Mouse (Mus musculus) brown adipose tissue, adult 24 weeks (tissue): ENCODE data around the gene Pgm5. TPM values are rescaled to one million over a fixed set of nuclear protein-coding genes. Genes with fewer than 3 reads are reported as not detected.

Experiments
- H3K27ac ChIP-seq: fragments of 200-500 bp; replicated peaks from 2 replicates; pipeline ENCODE4 v1.5.1; 2012; ENCODE audit warnings: low read depth, mild to moderate bottlenecking, low read length
- H3K4me1 ChIP-seq: fragments of 200-500 bp; 2 replicates; pipeline ENCODE4 v1.6.1; 2012; ENCODE audit warnings: low read length, mixed read lengths; ENCODE audit not compliant: control insufficient read depth, insufficient read depth, insufficient read length
- H3K4me3 ChIP-seq: fragments of 200-500 bp; 2 replicates; pipeline ENCODE4 v1.5.1; 2012; ENCODE audit warnings: low read depth, mild to moderate bottlenecking, low read length, moderate library complexity; ENCODE audit not compliant: insufficient read depth
- polyA plus RNA-seq: library from polyadenylated mRNA; stranded (reverse); fragments of >200 nt; gene quantifications from 2 replicates; pipeline ENCODE4 v1.2.4, GENCODE M21; 2012; ENCODE audit not compliant: missing spikeins, insufficient read depth, insufficient read length

The Pgm5 gene
- polyA plus RNA-seq, 1 experiment = 1.6 TPM

GRCm38 (mm10) chr19:24756627-24757026 is 105.0 kb downstream of the Pgm5 start:
- Histone ChIP-seq H3K27ac (no peak overlapping the region), H3K4me3 (no peak overlapping the region), H3K4me1 (no peaks in the 10 kb centered on the region)

GRCm38 (mm10) chr19:24754440-24754785 is 107.2 kb downstream of the Pgm5 start:
- Histone ChIP-seq H3K4me1 (no peaks in the 10 kb centered on the region), H3K4me3 (no peak overlapping the region), H3K27ac (no peak overlapping the region)

- Histone ChIP-seq H3K4me1 (no peaks in the 10 kb centered on the region), H3K27ac (no peak overlapping the region; the same call in 1 of the 2 replicates), H3K4me3 (no peak overlapping the region)
These were observed 107.8 kb downstream of the Pgm5 start for GRCm38 (mm10) chr19:24753617-24754439.

- H3K27ac ChIP-seq = no peak overlapping the region; the same call in 1 of the 2 replicates
- no peaks in the 10 kb centered on the region for H3K4me1 ChIP-seq
- H3K4me3 ChIP-seq = no peak overlapping the region
These were observed 108.6 kb downstream of the Pgm5 start for GRCm38 (mm10) chr19:24752873-24753538.

- no peak overlapping the region for H3K4me3 ChIP-seq
- H3K4me1 ChIP-seq = no peaks in the 10 kb centered on the region
- H3K27ac ChIP-seq = no peak overlapping the region
These were observed 115.3 kb downstream of the Pgm5 start for GRCm38 (mm10) chr19:24746266-24746875.

- no peaks in the 10 kb centered on the region for H3K4me1 ChIP-seq
- no peak overlapping the region for H3K4me3 ChIP-seq
- H3K27ac ChIP-seq = no peak overlapping the region
These were observed 119.0 kb downstream of the Pgm5 start for GRCm38 (mm10) chr19:24742606-24743005.

GRCm38 (mm10) chr19:24738786-24739185 is 122.9 kb downstream of the Pgm5 start:
- no peak overlapping the region for H3K27ac ChIP-seq
- no peak overlapping the region for H3K4me3 ChIP-seq
- H3K4me1 ChIP-seq = peaks cover 2% of the 10 kb centered on the region; the same call in 1 of the 2 replicates

GRCm38 (mm10) chr19:24738026-24738425 is 123.6 kb downstream of the Pgm5 start:
- H3K4me1 ChIP-seq = peaks cover 2% of the 10 kb centered on the region; the same call in 1 of the 2 replicates
- no peak overlapping the region for H3K27ac ChIP-seq
- no peak overlapping the region for H3K4me3 ChIP-seq

GRCm38 (mm10) chr19:24735484-24736128 is 126.0 kb downstream of the Pgm5 start:
- Histone ChIP-seq H3K4me3 (no peak overlapping the region), H3K27ac (peak overlapping the region; percentile 37), H3K4me1 (peaks cover 2% of the 10 kb centered on the region; the same call in 1 of the 2 replicates)

GRCm38 (mm10) chr19:24730661-24731060 is 131.0 kb downstream of the Pgm5 start:
- H3K4me3 ChIP-seq = no peak overlapping the region
- no peak overlapping the region for H3K27ac ChIP-seq
- no peaks in the 10 kb centered on the region for H3K4me1 ChIP-seq

GRCm38 (mm10) chr19:24724362-24724761 is 137.3 kb downstream of the Pgm5 start:
- Histone ChIP-seq H3K27ac (no peak overlapping the region), H3K4me1 (no peaks in the 10 kb centered on the region)

GRCm38 (mm10) chr19:24720448-24720847 is 141.2 kb downstream of the Pgm5 start:
- Histone ChIP-seq H3K4me3 (no peak overlapping the region), H3K4me1 (no peaks in the 10 kb centered on the region), H3K27ac (no peak overlapping the region)

More at GRCm38 (mm10) chr19:24724362-24724761, 137.3 kb downstream of the Pgm5 start:
- no peak overlapping the region for H3K4me3 ChIP-seq

- Histone ChIP-seq H3K4me3 (no peak overlapping the region), H3K27ac (no peak overlapping the region), H3K4me1 (no peaks in the 10 kb centered on the region)
These were observed 142.2 kb downstream of the Pgm5 start for GRCm38 (mm10) chr19:24719504-24719903.

- Histone ChIP-seq H3K27ac (no peak overlapping the region), H3K4me3 (no peak overlapping the region), H3K4me1 (no peaks in the 10 kb centered on the region)
These were observed 143.6 kb downstream of the Pgm5 start for GRCm38 (mm10) chr19:24718021-24718420.
